Mouse (Mus musculus): Measurements from ENCODE around the gene Il25. TPM values are rescaled to one million over a fixed set of nuclear protein-coding genes. Genes with fewer than 3 reads are reported as not detected.
A peak's percentile ranks its signal among the peaks of the same experiment; 100 is the strongest.

The Il25 gene
- polyA plus RNA-seq, 1 experiment from 2014 or later, result not detected

DNA sequence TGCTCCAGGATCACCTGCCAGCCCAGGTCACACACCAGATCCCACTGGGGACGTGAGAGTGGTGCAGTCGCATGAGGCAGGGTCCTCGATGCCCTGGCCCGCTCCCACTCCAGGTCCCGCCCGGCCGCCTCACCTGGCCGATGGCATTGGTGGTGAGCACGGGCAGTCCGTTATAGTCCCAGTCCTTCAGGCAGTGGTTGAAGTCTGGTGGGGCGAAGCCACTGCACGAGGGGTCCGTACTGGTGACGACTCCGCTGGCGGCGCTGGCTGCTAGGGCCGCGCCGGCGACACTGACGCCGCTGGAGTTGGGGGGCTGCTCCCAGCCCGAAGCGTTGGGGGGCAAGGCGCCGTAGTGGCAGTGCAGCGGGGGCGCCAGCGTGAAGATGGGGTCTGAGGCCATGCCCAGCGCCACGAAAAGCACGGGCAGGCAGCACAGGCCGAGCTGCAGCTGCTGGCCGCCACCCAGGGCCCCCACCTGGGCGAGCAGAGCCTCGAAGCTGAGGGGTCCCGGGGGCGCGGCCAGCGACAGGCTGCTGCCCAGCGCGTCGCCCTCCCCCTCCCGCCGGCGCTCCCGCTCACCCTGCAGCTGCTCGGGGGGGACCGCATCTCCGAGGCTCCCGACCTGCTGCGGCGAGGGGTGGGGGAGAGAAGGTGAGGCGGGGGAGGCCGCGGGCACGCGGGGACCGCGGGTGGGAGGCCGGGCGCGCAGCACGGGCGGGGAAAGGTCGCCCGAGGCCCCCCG is 20.2 kb upstream of the Il25 start:
- no peak for DNase-seq
- ATAC-seq, result 0 out of 2 replicates have a peak, but pooled peaks have one; percentile 15
- H3K4me1 ChIP-seq (ENCODE audit: insufficient read depth), result peaks cover 6% of the 10 kb centered on the region
- H3K9ac ChIP-seq (replicated peaks), result peak overlapping the region; percentile 56
- no peaks in the 10 kb centered on the region for H3K36me3 ChIP-seq (replicated peaks; ENCODE audit: insufficient read depth, low read length)
- H3K27ac ChIP-seq (ENCODE audit: low read depth), result no peak overlapping the region
- 7% methylated on average over 51 of the region's 69 CpGs for WGBS (ENCODE audit: insufficient replicate concordance)
- H3K9me3 ChIP-seq (ENCODE audit: low read length), result no peaks in the 10 kb centered on the region
- TF ChIP-seq CTCF (IDR thresholded peaks at IDR 0.05; ENCODE audit: low read depth), result no peak
- no peak for TF ChIP-seq EP300 (IDR thresholded peaks at IDR 0.05; ENCODE audit: low read depth)
- peak overlapping the region; percentile 92 for H3K4me2 ChIP-seq (ENCODE audit: low read depth, low read length)
- peak overlapping the region; percentile 70 for H3K4me3 ChIP-seq (ENCODE audit: low read depth, low read length)
- H3K27me3 ChIP-seq (ENCODE audit: insufficient read depth, low read length), result peaks cover 30% of the 10 kb centered on the region

DNA sequence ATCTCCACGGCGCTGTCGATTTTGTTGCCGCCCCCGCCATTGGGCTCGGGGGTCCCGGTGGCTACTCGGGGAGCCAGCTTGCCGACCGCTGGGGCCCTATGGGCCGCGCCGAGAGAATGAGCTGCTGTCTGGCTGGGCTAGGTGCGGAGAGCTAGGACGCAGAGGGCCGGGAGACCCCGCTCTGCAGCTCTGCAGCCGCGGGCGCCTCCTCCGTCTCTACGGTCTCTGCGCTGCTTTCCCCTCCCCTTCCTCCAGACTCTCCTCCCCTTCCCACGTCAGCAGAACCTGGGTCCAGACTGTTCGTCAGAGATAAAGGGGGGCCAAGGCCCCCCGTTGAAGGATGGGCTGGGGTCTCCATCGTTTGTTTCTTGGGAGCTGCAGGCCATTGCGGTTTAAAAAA is 19.6 kb upstream of the Il25 start, which contains the start of gene Slc22a17:
Gene Slc22a17, minus strand, starts transcription at position 247 of the 400 bp plus-strand sequence.
- H3K4me1 ChIP-seq (ENCODE audit: insufficient read depth), result peaks cover 6% of the 10 kb centered on the region
- WGBS (ENCODE audit: insufficient replicate concordance), result under 1% methylated on average over 18 of the region's 28 CpGs
- H3K4me3 ChIP-seq (ENCODE audit: low read depth, low read length), result peak within 1 kb of the TSS; percentile 70
- H3K9me3 ChIP-seq (ENCODE audit: low read length), result no peaks in the 10 kb centered on the region
- no peak for TF ChIP-seq CTCF (IDR thresholded peaks at IDR 0.05; ENCODE audit: low read depth)
- no peak for TF ChIP-seq EP300 (IDR thresholded peaks at IDR 0.05; ENCODE audit: low read depth)
- ATAC-seq (no peak), DNase-seq (peak; percentile 34)
- H3K9ac ChIP-seq (replicated peaks), result peak within 1 kb of the TSS; percentile 56
- H3K27ac ChIP-seq (ENCODE audit: low read depth), result no peak within 1 kb of the TSS
- peak within 1 kb of the TSS; percentile 92 for H3K4me2 ChIP-seq (ENCODE audit: low read depth, low read length)
- H3K27me3 ChIP-seq (ENCODE audit: insufficient read depth, low read length), result peaks cover 30% of the 10 kb centered on the region
- no peaks in the 10 kb centered on the region for H3K36me3 ChIP-seq (replicated peaks; ENCODE audit: insufficient read depth, low read length)

DNA sequence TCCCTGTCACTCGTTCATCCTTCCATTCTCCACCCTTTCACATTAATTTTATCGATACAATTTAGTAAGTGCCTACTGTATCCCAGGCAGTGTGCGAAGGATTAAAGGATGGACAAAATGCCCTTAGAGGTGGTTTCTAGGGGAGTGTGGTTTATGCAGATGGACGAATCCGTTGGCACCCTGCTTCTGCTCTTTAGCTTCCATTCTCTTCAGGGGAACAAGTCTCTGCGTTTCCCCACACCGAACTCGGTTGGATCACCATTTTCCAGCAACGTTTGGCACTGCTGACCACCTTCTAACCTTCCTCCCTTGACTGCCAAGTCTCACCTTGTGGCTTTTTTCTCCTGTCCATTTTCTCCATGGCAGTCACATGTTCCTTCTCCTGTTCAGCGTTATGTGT is 19.2 kb upstream of the Il25 start:
- no peak overlapping the region for H3K27ac ChIP-seq (ENCODE audit: low read depth)
- peaks cover 30% of the 10 kb centered on the region for H3K27me3 ChIP-seq (ENCODE audit: insufficient read depth, low read length)
- H3K9me3 ChIP-seq (ENCODE audit: low read length), result no peaks in the 10 kb centered on the region
- DNase-seq, result no peak
- 22% methylated on average over 10 of the region's 10 CpGs for WGBS (ENCODE audit: insufficient replicate concordance)
- H3K4me2 ChIP-seq (ENCODE audit: low read depth, low read length), result peak overlapping the region; percentile 92
- no peak for TF ChIP-seq CTCF (IDR thresholded peaks at IDR 0.05; ENCODE audit: low read depth)
- no peak for TF ChIP-seq EP300 (IDR thresholded peaks at IDR 0.05; ENCODE audit: low read depth)
- peak overlapping the region; percentile 70 for H3K4me3 ChIP-seq (ENCODE audit: low read depth, low read length)
- H3K9ac ChIP-seq (replicated peaks), result no peak overlapping the region
- H3K36me3 ChIP-seq (replicated peaks; ENCODE audit: insufficient read depth, low read length), result no peaks in the 10 kb centered on the region
- H3K4me1 ChIP-seq (ENCODE audit: insufficient read depth), result peaks cover 6% of the 10 kb centered on the region
- no peak for ATAC-seq

DNA sequence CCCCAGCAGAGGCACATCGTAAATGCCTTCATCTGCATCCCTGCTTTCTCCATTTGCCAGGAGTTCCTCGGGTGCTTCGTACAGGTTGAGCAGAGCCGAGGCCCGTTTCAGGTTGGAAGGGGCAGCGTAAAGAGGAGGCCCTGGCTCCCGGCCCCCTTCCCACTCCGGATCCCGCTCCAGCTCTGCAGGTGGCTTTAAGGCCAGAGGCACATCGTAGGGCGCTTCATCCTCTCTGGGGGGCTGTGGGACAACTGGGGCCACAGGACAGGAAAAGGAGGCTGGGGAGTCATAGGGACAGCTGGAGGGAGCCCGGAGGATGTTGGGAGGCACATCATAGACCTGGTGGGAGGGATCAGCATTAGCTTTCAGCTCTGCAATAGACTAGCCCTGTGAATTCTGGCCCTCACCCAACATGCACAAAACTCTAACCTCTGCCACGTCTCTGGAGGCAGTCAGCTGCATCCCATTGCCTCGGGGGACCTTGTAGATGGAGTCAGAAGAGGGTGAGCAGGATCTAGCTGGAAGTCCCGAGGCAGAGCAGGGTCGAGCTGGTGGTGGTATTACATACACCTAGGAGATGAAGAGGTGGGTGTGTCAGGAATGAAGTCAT is 12.3 kb upstream of the Il25 start:
- ATAC-seq (no peak), DNase-seq (no peak)
- Histone ChIP-seq H3K4me1 (ENCODE audit: insufficient read depth) (no peaks in the 10 kb centered on the region), H3K36me3 (replicated peaks; ENCODE audit: insufficient read depth, low read length) (no peaks in the 10 kb centered on the region), H3K27ac (ENCODE audit: low read depth) (no peak overlapping the region), H3K4me2 (ENCODE audit: low read depth, low read length) (no peak overlapping the region), H3K9ac (replicated peaks) (no peak overlapping the region), H3K9me3 (ENCODE audit: low read length) (no peaks in the 10 kb centered on the region), H3K4me3 (ENCODE audit: low read depth, low read length) (no peak overlapping the region), H3K27me3 (ENCODE audit: insufficient read depth, low read length) (peaks cover 10% of the 10 kb centered on the region)
- TF ChIP-seq CTCF (IDR thresholded peaks at IDR 0.05; ENCODE audit: low read depth) (no peak), EP300 (IDR thresholded peaks at IDR 0.05; ENCODE audit: low read depth) (no peak)
- WGBS (ENCODE audit: insufficient replicate concordance), result 76% methylated on average over 16 of the region's 16 CpGs

DNA sequence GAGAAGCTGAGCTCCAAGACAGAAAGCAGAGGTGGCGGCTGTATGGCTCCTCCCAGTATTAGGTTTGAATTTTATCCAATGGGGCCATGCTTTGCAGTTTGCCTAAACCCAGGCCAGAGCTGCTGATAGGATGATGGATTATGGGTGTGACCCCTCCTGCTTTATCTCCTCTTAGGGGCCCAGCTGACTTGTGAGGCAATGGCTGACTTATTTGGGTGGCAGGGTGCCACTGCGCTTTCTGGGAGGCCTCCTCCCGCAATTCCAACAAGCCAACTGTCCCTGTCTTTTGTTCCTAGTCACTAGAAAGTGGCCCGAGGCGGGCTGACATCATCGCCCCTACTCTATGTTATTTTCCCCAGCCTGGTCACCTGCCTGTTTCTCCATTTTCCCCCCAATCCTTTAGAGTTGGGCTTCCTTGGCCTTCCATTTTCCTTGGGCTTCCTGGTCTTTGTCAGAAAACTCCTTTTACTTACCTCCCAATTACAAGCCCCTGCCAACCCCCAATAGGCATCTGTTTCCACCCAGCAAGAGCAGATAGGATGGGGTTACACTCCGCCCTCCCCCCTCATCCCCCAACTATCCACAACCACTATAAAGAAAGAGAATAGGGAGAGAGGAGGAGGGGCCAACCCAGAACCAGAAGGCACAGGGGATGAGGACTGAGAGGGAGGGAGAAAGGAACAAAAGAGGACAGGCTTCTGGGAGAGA is 7.7 kb upstream of the Il25 start:
- no peaks in the 10 kb centered on the region for H3K36me3 ChIP-seq (replicated peaks; ENCODE audit: insufficient read depth, low read length)
- no peak overlapping the region for H3K4me2 ChIP-seq (ENCODE audit: low read depth, low read length)
- DNase-seq (no peak), ATAC-seq (peak; percentile 76)
- H3K27ac ChIP-seq (ENCODE audit: low read depth), result no peak overlapping the region
- no peak overlapping the region for H3K4me3 ChIP-seq (ENCODE audit: low read depth, low read length)
- WGBS (ENCODE audit: insufficient replicate concordance), result 56% methylated on average over 7 of the region's 7 CpGs
- TF ChIP-seq EP300 (IDR thresholded peaks at IDR 0.05; ENCODE audit: low read depth) (no peak), CTCF (IDR thresholded peaks at IDR 0.05; ENCODE audit: low read depth) (no peak)
- no peaks in the 10 kb centered on the region for H3K9me3 ChIP-seq (ENCODE audit: low read length)
- H3K4me1 ChIP-seq (ENCODE audit: insufficient read depth), result peaks cover 11% of the 10 kb centered on the region
- H3K9ac ChIP-seq (replicated peaks), result no peak overlapping the region
- peaks cover 50% of the 10 kb centered on the region for H3K27me3 ChIP-seq (ENCODE audit: insufficient read depth, low read length)

Data from liver, postnatal 0 days (tissue).